20 mouse cellular contexts compared by ENCODE assay signal in the genomic region with DNA sequence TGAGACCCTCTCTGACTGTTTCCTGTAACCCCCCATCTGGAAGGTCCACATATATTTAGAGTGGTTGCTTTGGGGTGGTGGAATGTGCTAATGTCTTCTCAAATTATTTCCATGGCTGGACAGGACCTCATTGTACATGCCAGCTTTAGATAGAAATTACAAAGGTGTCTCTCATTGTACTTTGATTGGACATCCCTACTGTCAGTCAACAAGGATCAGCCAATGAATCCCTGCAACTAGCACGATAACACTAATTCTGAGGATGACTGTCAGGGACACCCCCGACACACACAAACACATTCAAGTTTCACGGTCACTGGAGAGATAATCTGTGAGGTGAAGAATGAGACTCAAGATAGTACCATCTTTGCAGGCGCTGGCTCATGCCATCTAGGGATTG. TPM values are rescaled to one million over a fixed set of nuclear protein-coding genes. Genes with fewer than 3 reads are reported as not detected.
"Had no signal": no experiment of that assay in that cellular context is flagged by ENCODE, and none has a peak within 500 bp of the region (broad histone marks: within the 10 kb centered on the region; RNA-seq: fewer than 3 reads in every experiment).

No protein-coding gene starts in this region.

- H3K4me3 ChIP-seq: midbrain, embryonic 10.5 days; midbrain, embryonic 12.5 days; myocyte; neural tube, embryonic 13.5 days; neural tube, embryonic 15.5 days had no signal

- H3K9me3 ChIP-seq: midbrain, embryonic 10.5 days; neural tube, embryonic 15.5 days had no signal

- H3K4me2 ChIP-seq: lung, embryonic 14.5 days; midbrain, embryonic 12.5 days; neural tube, embryonic 13.5 days; neural tube, embryonic 15.5 days had no signal

- H3K27ac ChIP-seq: midbrain, embryonic 10.5 days; midbrain, embryonic 12.5 days; neural tube, embryonic 13.5 days; neural tube, embryonic 15.5 days had no signal

- H3K27me3 ChIP-seq: midbrain, embryonic 12.5 days; neural tube, embryonic 13.5 days; neural tube, embryonic 15.5 days had no signal

- H3K4me1 ChIP-seq: midbrain, embryonic 10.5 days; midbrain, embryonic 12.5 days; neural tube, embryonic 13.5 days; neural tube, embryonic 15.5 days had no signal

- DNase-seq: lung, adult 18-20 months; lung, embryonic 14.5 days; lung, postnatal 10 days; lung, postnatal 4 days; midbrain, embryonic 14.5 days; right cerebral cortex, postnatal 25 days; right cerebral cortex, postnatal 4 days; spleen, adult 18-20 months; thymus, adult 18-20 months; thymus, postnatal 14 days; thymus, postnatal 36 days had no signal

- H3K9ac ChIP-seq: lung, embryonic 14.5 days; midbrain, embryonic 12.5 days; neural tube, embryonic 13.5 days; neural tube, embryonic 15.5 days had no signal

- H3K36me3 ChIP-seq: midbrain, embryonic 10.5 days; midbrain, embryonic 12.5 days; neural tube, embryonic 13.5 days; neural tube, embryonic 15.5 days had no signal

RNA-seq across cellular contexts. Expression of a gene that starts 4.3 kb away (rescaled TPM):
- total RNA-seq: megakaryocyte, adult 5-6 weeks; megakaryocyte-erythroid progenitor cell, adult 5-6 weeks had no signal
- polyA plus RNA-seq: midbrain, embryonic 14.5 days; myocyte; neural tube, embryonic 11.5 days; small intestine, adult 2 months had no signal

RNA-seq across cellular contexts. Expression of a gene that starts 36.0 kb away (rescaled TPM):
- total RNA-seq: megakaryocyte, adult 5-6 weeks had no signal
